Mouse (Mus musculus): Measurements from ENCODE around the gene Hivep1.
A peak's percentile ranks its signal among the peaks of the same experiment; 100 is the strongest.

Gene Hivep1

GRCm38 (mm10) chr13:42051961-42052695, at the start of gene Hivep1:
Hivep1 (plus strand) TSS chr13:42052021.
- Histone ChIP-seq H3K4me3 (replicated peaks; ENCODE audit: low read length) (peak within 1 kb of the TSS; percentile 88), H3K36me3 (ENCODE audit: insufficient read depth, low read length) (peaks cover 14% of the 10 kb centered on the region; the same call in 1 of the 2 replicates), H3K27me3 (ENCODE audit: insufficient read depth, low read length) (peaks cover 23% of the 10 kb centered on the region), H3K4me1 (replicated peaks; ENCODE audit: low read depth, low read length) (peaks cover 43% of the 10 kb centered on the region), H3K9me3 (ENCODE audit: low read length) (no peaks in the 10 kb centered on the region)
- TF ChIP-seq CTCF (conservative IDR thresholded peaks at IDR 0.05; ENCODE audit: low read length) (no peak), POU5F1 (IDR thresholded peaks at IDR 0.05; ENCODE audit: borderline replicate concordance, low read length) (no peak), NANOG (IDR thresholded peaks at IDR 0.05; ENCODE audit: borderline replicate concordance, low read length) (no peak)

GRCm38 (mm10) chr13:42015484-42016045, 36.3 kb upstream of the Hivep1 start:
- TF ChIP-seq POU5F1 (IDR thresholded peaks at IDR 0.05; ENCODE audit: borderline replicate concordance, low read length), result no peak
- no peak for TF ChIP-seq NANOG (IDR thresholded peaks at IDR 0.05; ENCODE audit: borderline replicate concordance, low read length)
- TF ChIP-seq CTCF (conservative IDR thresholded peaks at IDR 0.05; ENCODE audit: low read length), result no peak

GRCm38 (mm10) chr13:42016218-42016617, 35.6 kb upstream of the Hivep1 start:
- Histone ChIP-seq H3K27me3 (ENCODE audit: insufficient read depth, low read length) (no peaks in the 10 kb centered on the region), H3K36me3 (ENCODE audit: insufficient read depth, low read length) (no peaks in the 10 kb centered on the region), H3K9me3 (ENCODE audit: low read length) (peaks cover 23% of the 10 kb centered on the region), H3K4me3 (replicated peaks; ENCODE audit: low read length) (no peak overlapping the region), H3K4me1 (replicated peaks; ENCODE audit: low read depth, low read length) (no peaks in the 10 kb centered on the region)
- no peak for TF ChIP-seq POU5F1 (IDR thresholded peaks at IDR 0.05; ENCODE audit: borderline replicate concordance, low read length)
- no peak for TF ChIP-seq NANOG (IDR thresholded peaks at IDR 0.05; ENCODE audit: borderline replicate concordance, low read length)
- TF ChIP-seq CTCF (conservative IDR thresholded peaks at IDR 0.05; ENCODE audit: low read length), result no peak

More at GRCm38 (mm10) chr13:42015484-42016045, 36.3 kb upstream of the Hivep1 start:
- Histone ChIP-seq H3K4me1 (replicated peaks; ENCODE audit: low read depth, low read length) (no peaks in the 10 kb centered on the region), H3K27me3 (ENCODE audit: insufficient read depth, low read length) (no peaks in the 10 kb centered on the region), H3K36me3 (ENCODE audit: insufficient read depth, low read length) (no peaks in the 10 kb centered on the region), H3K4me3 (replicated peaks; ENCODE audit: low read length) (no peak overlapping the region), H3K9me3 (ENCODE audit: low read length) (peaks cover 23% of the 10 kb centered on the region)

GRCm38 (mm10) chr13:42018356-42018755, 33.5 kb upstream of the Hivep1 start:
- no peaks in the 10 kb centered on the region for H3K27me3 ChIP-seq (ENCODE audit: insufficient read depth, low read length)
- TF ChIP-seq NANOG (IDR thresholded peaks at IDR 0.05; ENCODE audit: borderline replicate concordance, low read length) (no peak), POU5F1 (IDR thresholded peaks at IDR 0.05; ENCODE audit: borderline replicate concordance, low read length) (no peak), CTCF (conservative IDR thresholded peaks at IDR 0.05; ENCODE audit: low read length) (no peak)
- no peaks in the 10 kb centered on the region for H3K4me1 ChIP-seq (replicated peaks; ENCODE audit: low read depth, low read length)
- H3K4me3 ChIP-seq (replicated peaks; ENCODE audit: low read length), result no peak overlapping the region
- peaks cover 17% of the 10 kb centered on the region for H3K9me3 ChIP-seq (ENCODE audit: low read length)
- H3K36me3 ChIP-seq (ENCODE audit: insufficient read depth, low read length), result no peaks in the 10 kb centered on the region

- H3K4me3 ChIP-seq (replicated peaks; ENCODE audit: low read length), result no peak overlapping the region
- H3K36me3 ChIP-seq (ENCODE audit: insufficient read depth, low read length), result no peaks in the 10 kb centered on the region
- TF ChIP-seq POU5F1 (IDR thresholded peaks at IDR 0.05; ENCODE audit: borderline replicate concordance, low read length), result no peak
- no peak for TF ChIP-seq NANOG (IDR thresholded peaks at IDR 0.05; ENCODE audit: borderline replicate concordance, low read length)
- no peak for TF ChIP-seq CTCF (conservative IDR thresholded peaks at IDR 0.05; ENCODE audit: low read length)
- no peaks in the 10 kb centered on the region; the same call in 1 of the 2 replicates for H3K4me1 ChIP-seq (replicated peaks; ENCODE audit: low read depth, low read length)
- H3K27me3 ChIP-seq (ENCODE audit: insufficient read depth, low read length), result peaks cover 5% of the 10 kb centered on the region; the same call in 1 of the 2 replicates
- no peaks in the 10 kb centered on the region for H3K9me3 ChIP-seq (ENCODE audit: low read length)
Observed at GRCm38 (mm10) chr13:42041203-42041602, 10.6 kb upstream of the Hivep1 start.

- peaks cover 23% of the 10 kb centered on the region for H3K27me3 ChIP-seq (ENCODE audit: insufficient read depth, low read length)
- no peaks in the 10 kb centered on the region for H3K9me3 ChIP-seq (ENCODE audit: low read length)
- no peak overlapping the region for H3K4me3 ChIP-seq (replicated peaks; ENCODE audit: low read length)
- H3K36me3 ChIP-seq (ENCODE audit: insufficient read depth, low read length), result no peaks in the 10 kb centered on the region
- H3K4me1 ChIP-seq (replicated peaks; ENCODE audit: low read depth, low read length), result peaks cover 6% of the 10 kb centered on the region; the same call in 1 of the 2 replicates
- TF ChIP-seq POU5F1 (IDR thresholded peaks at IDR 0.05; ENCODE audit: borderline replicate concordance, low read length), result no peak
- no peak for TF ChIP-seq CTCF (conservative IDR thresholded peaks at IDR 0.05; ENCODE audit: low read length)
- no peak for TF ChIP-seq NANOG (IDR thresholded peaks at IDR 0.05; ENCODE audit: borderline replicate concordance, low read length)
Observed at GRCm38 (mm10) chr13:42043431-42043830, 8.4 kb upstream of the Hivep1 start.

- no peaks in the 10 kb centered on the region for H3K36me3 ChIP-seq (ENCODE audit: insufficient read depth, low read length)
- H3K4me1 ChIP-seq (replicated peaks; ENCODE audit: low read depth, low read length), result peaks cover 36% of the 10 kb centered on the region
- H3K4me3 ChIP-seq (replicated peaks; ENCODE audit: low read length), result peak overlapping the region; percentile 80
- peaks cover 25% of the 10 kb centered on the region for H3K27me3 ChIP-seq (ENCODE audit: insufficient read depth, low read length)
- no peaks in the 10 kb centered on the region for H3K9me3 ChIP-seq (ENCODE audit: low read length)
- TF ChIP-seq CTCF (conservative IDR thresholded peaks at IDR 0.05; ENCODE audit: low read length), result no peak
- no peak for TF ChIP-seq NANOG (IDR thresholded peaks at IDR 0.05; ENCODE audit: borderline replicate concordance, low read length)
- no peak for TF ChIP-seq POU5F1 (IDR thresholded peaks at IDR 0.05; ENCODE audit: borderline replicate concordance, low read length)
Observed at GRCm38 (mm10) chr13:42048991-42049773, 2.6 kb upstream of the Hivep1 start.

GRCm38 (mm10) chr13:42049774-42050125, 2.1 kb upstream of the Hivep1 start:
- Histone ChIP-seq H3K36me3 (ENCODE audit: insufficient read depth, low read length) (no peaks in the 10 kb centered on the region), H3K9me3 (ENCODE audit: low read length) (no peaks in the 10 kb centered on the region), H3K4me1 (replicated peaks; ENCODE audit: low read depth, low read length) (peaks cover 41% of the 10 kb centered on the region), H3K27me3 (ENCODE audit: insufficient read depth, low read length) (peaks cover 29% of the 10 kb centered on the region), H3K4me3 (replicated peaks; ENCODE audit: low read length) (peak overlapping the region; percentile 80)
- TF ChIP-seq CTCF (conservative IDR thresholded peaks at IDR 0.05; ENCODE audit: low read length), result no peak

Measured in E14TG2a.4 (cell line).